Mouse (Mus musculus) thymus, adult 2 months (tissue): ENCODE measurements around the gene Rpl23. TPM values are rescaled to one million over a fixed set of nuclear protein-coding genes. Genes with fewer than 3 reads are reported as not detected.
A peak's percentile ranks its signal among the peaks of the same experiment; 100 is the strongest.

Experiments
- DNase-seq: peaks from one replicate; pipeline ENCODE4 v3.0.0; 2021
- H3K27ac ChIP-seq: fragments of 200-500 bp; 2 replicates; pipeline ENCODE4 v1.5.1; 2012; ENCODE audit warnings: low read length, control low read depth; ENCODE audit not compliant: control insufficient read depth, insufficient read depth
- H3K27me3 ChIP-seq: fragments of 200-500 bp; 2 replicates; pipeline ENCODE4 v1.6.1; 2012; ENCODE audit warnings: mild to moderate bottlenecking, low read length, moderate library complexity, mixed read lengths; ENCODE audit not compliant: control insufficient read depth, insufficient read depth
- H3K36me3 ChIP-seq: fragments of 200-500 bp; 2 replicates; pipeline ENCODE4 v1.6.1; 2012; ENCODE audit warnings: mild to moderate bottlenecking, low read length, moderate library complexity; ENCODE audit not compliant: control insufficient read depth, insufficient read depth
- H3K4me1 ChIP-seq: fragments of 200-500 bp; replicated peaks from 2 replicates; pipeline ENCODE4 v1.6.1; 2012; ENCODE audit warnings: low read length; ENCODE audit not compliant: control insufficient read depth, insufficient read depth
- H3K4me3 ChIP-seq: fragments of 200-500 bp; 2 replicates; pipeline ENCODE4 v1.5.1; 2012; ENCODE audit warnings: mild to moderate bottlenecking, low read length, control low read depth, moderate library complexity; ENCODE audit not compliant: control insufficient read depth, insufficient read depth
- CTCF ChIP-seq: fragments of 200-500 bp; IDR thresholded peaks from 2 replicates; pipeline ENCODE4 v1.5.1; 2012; ENCODE audit warnings: mild to moderate bottlenecking, control low read depth, low read length, moderate library complexity, borderline replicate concordance; ENCODE audit not compliant: control insufficient read depth, poor library complexity, insufficient read depth; ENCODE audit errors: extremely low read depth
- POLR2A ChIP-seq: fragments of 200-500 bp; IDR thresholded peaks from 2 replicates; pipeline ENCODE4 v1.6.1; 2012; ENCODE audit warnings: mild to moderate bottlenecking, low read length, control low read depth, moderate library complexity; ENCODE audit not compliant: control insufficient read depth, poor library complexity, insufficient read depth; ENCODE audit errors: extremely low read depth
- WGBS: fragments of 180-500 bp; shearing (Covaris S2); methylation state at CpG from one replicate; pipeline ENCODE4 v1.1.7; 2018; 5-methylcytosine and 5-hydroxymethylcytosine counted together
- polyA plus RNA-seq: library from polyadenylated mRNA; depleted of rRNA; stranded (reverse); fragments of >200 nt; gene quantifications from 2 replicates; pipeline ENCODE4 v1.2.3, GENCODE M21; 2012

The Rpl23 gene
- polyA plus RNA-seq, 1 experiment = 154 TPM

DNA sequence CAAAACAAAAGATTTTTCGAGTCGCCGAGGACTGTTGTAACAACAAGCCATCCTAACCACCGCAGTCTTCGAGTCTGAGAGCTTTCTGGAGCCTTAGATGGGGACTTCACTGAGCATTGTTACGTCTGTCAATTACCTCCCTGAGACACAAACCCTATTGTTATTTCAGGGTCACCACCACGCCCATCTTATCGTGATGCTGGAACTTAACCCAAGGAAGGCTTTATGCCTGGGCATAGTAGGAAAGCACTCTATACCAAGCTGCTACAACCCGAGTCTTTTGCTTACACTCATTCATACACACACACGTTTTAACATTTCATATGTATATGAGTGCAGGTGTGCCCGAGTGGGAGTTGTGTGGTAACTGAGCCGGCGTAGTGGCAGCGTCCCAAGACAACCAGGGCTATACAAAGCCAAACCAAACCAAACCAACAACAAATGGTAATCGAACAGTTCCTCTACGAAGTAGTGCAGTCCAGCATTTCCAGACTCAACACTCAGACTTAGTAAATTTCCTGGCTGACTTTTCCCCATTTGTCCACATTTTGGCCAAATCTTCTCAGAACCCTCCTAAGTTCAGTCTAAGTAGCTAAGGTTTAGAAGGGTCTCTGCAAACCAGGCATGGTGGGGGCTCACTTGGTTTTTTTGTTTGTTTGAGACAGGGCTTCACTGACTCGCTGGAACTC, 6.3 kb downstream of the Rpl23 start, which contains the start of gene 1700001P01Rik:
Gene 1700001P01Rik, minus strand, starts transcription at position 111 of the 689 bp plus-strand sequence.
- DNase-seq = no peak
- peaks cover 3% of the 10 kb centered on the region for H3K4me1 ChIP-seq
- peaks cover 49% of the 10 kb centered on the region for H3K36me3 ChIP-seq
- no peaks in the 10 kb centered on the region for H3K27me3 ChIP-seq
- no peak within 1 kb of the TSS for H3K4me3 ChIP-seq
- 85% methylated on average over 17 of the region's 17 CpGs for WGBS
- TF ChIP-seq CTCF (no peak), POLR2A (no peak)
- H3K27ac ChIP-seq = no peak within 1 kb of the TSS

DNA sequence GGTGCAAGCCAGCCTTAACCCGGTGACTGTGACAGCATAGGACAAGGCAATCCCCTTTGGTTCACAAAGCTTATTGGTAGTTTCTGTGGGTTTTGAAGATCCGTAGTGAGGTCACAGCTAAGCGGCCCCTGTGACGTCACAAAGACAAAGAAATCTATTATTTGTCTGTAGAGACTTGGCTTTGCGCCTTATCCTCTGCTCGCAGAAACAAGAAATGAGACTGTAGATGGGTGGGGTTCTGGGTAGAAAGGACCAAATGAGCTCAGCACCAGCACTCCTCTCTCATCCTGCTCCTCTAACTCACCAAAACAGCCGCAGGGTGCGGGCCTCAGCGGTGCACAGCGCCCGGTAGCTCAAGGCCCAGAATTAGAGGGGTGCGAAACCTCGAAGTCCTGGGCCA, 7.1 kb downstream of the Rpl23 start:
- H3K27ac ChIP-seq = no peak overlapping the region
- no peak for DNase-seq
- no peaks in the 10 kb centered on the region for H3K27me3 ChIP-seq
- no peak overlapping the region for H3K4me3 ChIP-seq
- no peaks in the 10 kb centered on the region for H3K4me1 ChIP-seq
- peaks cover 42% of the 10 kb centered on the region for H3K36me3 ChIP-seq
- no peak for TF ChIP-seq CTCF
- no peak for TF ChIP-seq POLR2A
- WGBS = 94% methylated on average over 13 of the region's 13 CpGs

DNA sequence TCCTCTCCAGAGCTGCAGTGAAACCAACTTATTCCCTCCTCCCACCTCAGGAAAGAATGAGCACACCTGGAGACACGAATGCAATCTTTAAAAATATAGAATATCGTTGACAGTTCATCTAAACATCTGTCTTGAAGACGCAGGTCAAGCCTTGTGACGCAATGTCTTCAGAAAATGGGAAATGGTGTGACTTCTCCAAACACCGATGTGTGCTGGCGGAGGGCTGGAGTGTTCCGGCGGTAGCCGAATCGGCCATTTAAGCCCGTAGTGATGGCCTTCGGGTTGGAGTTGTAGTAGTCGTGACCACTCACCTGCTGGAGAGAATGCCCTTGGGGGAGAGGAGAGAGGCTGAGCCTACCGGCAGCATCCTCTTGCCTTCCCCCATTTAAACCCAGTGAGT, 10.8 kb downstream of the Rpl23 start:
- no peak for DNase-seq
- 87% methylated on average over 14 of the region's 14 CpGs for WGBS
- Histone ChIP-seq H3K27me3 (no peaks in the 10 kb centered on the region), H3K4me1 (peaks cover 4% of the 10 kb centered on the region; the same call in 1 of the 2 replicates), H3K4me3 (no peak overlapping the region), H3K36me3 (0 out of 2 replicates have a peak, but pooled peaks cover 8% of the 10 kb centered on the region), H3K27ac (no peak overlapping the region)
- TF ChIP-seq POLR2A (no peak), CTCF (no peak)

DNA sequence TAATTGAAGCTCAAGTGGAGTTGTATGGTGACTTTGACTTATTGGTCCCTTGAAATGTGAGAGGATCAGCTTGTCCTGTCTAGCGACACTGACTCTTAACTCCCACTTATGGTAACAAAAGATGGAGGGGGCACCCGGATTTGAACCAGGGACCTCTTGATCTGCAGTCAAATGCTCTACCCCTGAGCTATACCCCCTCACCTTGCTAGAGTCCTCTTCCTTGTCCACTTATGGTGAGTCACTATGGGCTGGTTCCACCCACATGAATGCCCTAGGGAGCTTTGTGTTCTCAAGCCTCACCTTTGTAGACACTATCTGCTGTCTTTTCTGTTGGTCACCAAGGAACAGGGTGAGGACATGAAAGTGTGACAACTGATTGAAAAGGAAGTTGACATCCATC, 12.5 kb downstream of the Rpl23 start:
- Histone ChIP-seq H3K27me3 (no peaks in the 10 kb centered on the region), H3K4me3 (no peak overlapping the region), H3K4me1 (peaks cover 10% of the 10 kb centered on the region; the same call in 1 of the 2 replicates), H3K36me3 (no peaks in the 10 kb centered on the region), H3K27ac (no peak overlapping the region)
- DNase-seq = no peak
- 36% methylated on average over 2 of the region's 2 CpGs for WGBS
- TF ChIP-seq CTCF = no peak

DNA sequence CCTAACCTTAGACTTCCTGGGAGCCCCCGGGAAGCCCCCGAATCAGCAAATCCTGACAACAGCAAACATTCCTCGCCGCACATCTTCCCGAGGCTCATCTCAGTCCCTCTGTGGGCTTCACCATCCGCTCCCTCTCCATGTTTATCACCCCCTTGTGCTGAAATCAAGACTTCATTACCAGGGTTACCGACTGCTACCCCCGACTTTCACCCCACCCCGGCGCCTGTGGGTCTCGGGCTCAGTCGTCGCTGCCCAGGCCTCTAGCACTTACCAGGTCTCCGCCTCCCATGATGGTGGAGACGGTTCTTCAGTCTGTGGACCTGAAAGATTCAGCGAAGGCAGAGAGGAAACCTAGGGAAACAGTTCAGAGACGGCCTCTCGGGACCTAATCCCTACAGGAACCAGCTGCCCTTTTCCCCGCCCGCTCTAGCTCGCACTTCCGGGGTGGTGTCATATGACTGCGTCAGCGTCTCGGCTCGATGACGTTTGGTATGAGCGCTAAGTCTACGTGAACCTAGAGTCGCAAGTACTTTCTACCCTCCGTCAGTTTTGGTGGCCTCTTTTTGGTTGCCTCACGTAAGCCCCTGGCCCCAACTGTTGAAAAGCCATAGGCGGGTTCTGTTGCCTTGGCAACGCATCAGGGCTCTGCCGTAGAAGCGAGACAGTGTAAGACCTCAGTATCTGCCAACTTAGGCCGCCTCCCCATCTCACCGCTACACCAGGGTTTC, 15.9 kb downstream of the Rpl23 start, which contains the start of gene Cwc25:
Gene Cwc25, minus strand, starts transcription at position 403 of the 728 bp plus-strand sequence.
- no peaks in the 10 kb centered on the region for H3K27me3 ChIP-seq
- WGBS = under 1% methylated on average over 38 of the region's 38 CpGs
- H3K27ac ChIP-seq = peak within 1 kb of the TSS; percentile 81
- TF ChIP-seq POLR2A (no peak; the same call in 1 of the 2 replicates), CTCF (no peak)
- peaks cover 10% of the 10 kb centered on the region; the same call in 1 of the 2 replicates for H3K4me1 ChIP-seq
- peak within 1 kb of the TSS; percentile 100 for H3K4me3 ChIP-seq
- H3K36me3 ChIP-seq = peaks cover 14% of the 10 kb centered on the region
- peak; percentile 97 for DNase-seq

DNA sequence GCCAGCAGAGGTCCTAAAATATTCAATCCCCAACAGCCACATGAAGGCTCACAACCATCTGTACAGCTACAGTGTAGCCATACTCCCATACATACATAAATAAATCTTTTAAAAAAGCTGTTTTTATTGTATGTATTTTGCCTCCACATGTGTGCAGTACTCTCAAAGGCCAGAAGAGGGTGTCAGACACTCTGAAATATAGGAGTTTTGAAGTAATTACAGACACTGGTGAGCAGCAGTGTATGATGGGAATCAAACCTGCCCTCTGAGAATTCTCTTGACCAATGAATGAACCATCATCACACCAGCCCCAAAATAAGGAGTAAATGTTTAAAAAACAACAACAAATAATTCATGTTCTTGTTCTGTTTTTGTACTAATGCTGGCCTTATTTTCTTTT, 20.6 kb downstream of the Rpl23 start:
- DNase-seq = no peak
- Histone ChIP-seq H3K36me3 (peaks cover 26% of the 10 kb centered on the region), H3K27ac (no peak overlapping the region), H3K4me1 (peaks cover 8% of the 10 kb centered on the region; the same call in 1 of the 2 replicates), H3K27me3 (no peaks in the 10 kb centered on the region), H3K4me3 (no peak overlapping the region)
- TF ChIP-seq POLR2A (no peak), CTCF (no peak)

DNA sequence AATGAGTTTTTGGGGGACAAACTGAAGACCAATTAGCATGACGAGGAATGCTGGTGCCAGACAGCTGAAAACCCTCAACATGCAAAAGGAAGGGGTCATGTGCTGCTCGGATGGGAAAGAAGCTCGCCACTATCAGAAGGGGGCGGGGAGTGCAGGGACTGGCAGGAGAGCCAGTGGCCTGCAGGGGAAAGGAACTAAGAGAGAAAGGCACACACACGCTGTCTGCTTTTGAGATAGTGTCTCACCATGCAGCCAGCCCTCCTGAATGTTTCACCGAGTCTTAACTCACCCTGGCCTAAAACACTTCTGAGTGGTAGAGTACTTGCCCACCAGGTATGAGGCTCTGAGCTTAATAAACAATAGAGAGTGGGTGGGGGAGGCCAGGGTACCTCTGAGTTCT, 23.3 kb downstream of the Rpl23 start:
- WGBS = 96% methylated on average over 6 of the region's 6 CpGs
- no peak for DNase-seq
- Histone ChIP-seq H3K4me1 (no peaks in the 10 kb centered on the region), H3K36me3 (peaks cover 48% of the 10 kb centered on the region), H3K27ac (no peak overlapping the region), H3K4me3 (no peak overlapping the region), H3K27me3 (no peaks in the 10 kb centered on the region)
- TF ChIP-seq POLR2A = no peak
- TF ChIP-seq CTCF = no peak
